Mouse (Mus musculus): Measurements from ENCODE around the gene Tmem223. TPM values are rescaled to one million over a fixed set of nuclear protein-coding genes. Genes with fewer than 3 reads are reported as not detected.

Gene Tmem223
- polyA plus RNA-seq, 1 experiment: 217 TPM

DNA sequence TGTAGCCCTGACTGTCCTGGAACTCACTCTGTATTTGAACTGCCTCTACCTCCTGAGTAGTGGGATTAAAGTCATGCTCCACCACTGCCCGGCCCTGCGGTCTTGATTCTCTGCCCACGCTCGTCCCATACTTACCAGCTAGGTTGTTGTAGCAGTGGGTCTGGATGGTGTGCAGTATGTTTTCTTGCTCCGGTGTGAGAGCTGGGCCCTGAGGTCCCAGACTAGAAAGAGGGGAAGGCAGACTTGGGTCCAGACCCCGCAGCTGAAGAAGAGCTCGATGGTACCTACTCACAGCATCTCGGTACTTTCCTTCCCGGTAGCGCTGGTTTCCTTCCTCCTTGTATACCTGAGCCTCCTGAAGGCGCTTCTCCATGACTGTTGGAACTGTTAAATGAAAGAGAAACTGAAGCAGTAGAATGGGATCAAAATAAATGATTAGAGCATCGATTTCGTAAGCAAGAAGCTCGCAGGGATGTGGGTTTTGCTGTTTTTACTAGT is 47.6 kb downstream of the Tmem223 start:
- 8% methylated on average over 14 of the region's 14 CpGs for WGBS
- DNase-seq: no peak
- H3K4me1 ChIP-seq (ENCODE audit: control insufficient read depth, insufficient read depth, low read length): peaks cover 9% of the 10 kb centered on the region
- H3K4me3 ChIP-seq (replicated peaks; ENCODE audit: extremely low read depth, low read depth, low read length): peak overlapping the region; percentile 80
- TF ChIP-seq POLR2A (IDR thresholded peaks at IDR 0.05; ENCODE audit: borderline replicate concordance, extremely low read depth, low read depth, low read length): no peak

GRCm38 (mm10) chr19:8818801-8819595 is 48.2 kb downstream of the Tmem223 start, which contains the start of gene Ttc9c:
Ttc9c (minus strand) TSS chr19:8819333.
- DNase-seq: peak; percentile 92
- peak within 1 kb of the TSS; percentile 97 for H3K4me3 ChIP-seq (replicated peaks; ENCODE audit: extremely low read depth, low read depth, low read length)
- whole genome bisulfite sequencing: under 1% methylated on average over 33 of the region's 33 CpGs
- TF ChIP-seq POLR2A (IDR thresholded peaks at IDR 0.05; ENCODE audit: borderline replicate concordance, extremely low read depth, low read depth, low read length) (peak; percentile 89; the same call in 1 of the 2 replicates), CTCF (IDR thresholded peaks at IDR 0.05; ENCODE audit: insufficient read depth, low read length) (no peak)
- peaks cover 9% of the 10 kb centered on the region for H3K4me1 ChIP-seq (ENCODE audit: control insufficient read depth, insufficient read depth, low read length)

DNA sequence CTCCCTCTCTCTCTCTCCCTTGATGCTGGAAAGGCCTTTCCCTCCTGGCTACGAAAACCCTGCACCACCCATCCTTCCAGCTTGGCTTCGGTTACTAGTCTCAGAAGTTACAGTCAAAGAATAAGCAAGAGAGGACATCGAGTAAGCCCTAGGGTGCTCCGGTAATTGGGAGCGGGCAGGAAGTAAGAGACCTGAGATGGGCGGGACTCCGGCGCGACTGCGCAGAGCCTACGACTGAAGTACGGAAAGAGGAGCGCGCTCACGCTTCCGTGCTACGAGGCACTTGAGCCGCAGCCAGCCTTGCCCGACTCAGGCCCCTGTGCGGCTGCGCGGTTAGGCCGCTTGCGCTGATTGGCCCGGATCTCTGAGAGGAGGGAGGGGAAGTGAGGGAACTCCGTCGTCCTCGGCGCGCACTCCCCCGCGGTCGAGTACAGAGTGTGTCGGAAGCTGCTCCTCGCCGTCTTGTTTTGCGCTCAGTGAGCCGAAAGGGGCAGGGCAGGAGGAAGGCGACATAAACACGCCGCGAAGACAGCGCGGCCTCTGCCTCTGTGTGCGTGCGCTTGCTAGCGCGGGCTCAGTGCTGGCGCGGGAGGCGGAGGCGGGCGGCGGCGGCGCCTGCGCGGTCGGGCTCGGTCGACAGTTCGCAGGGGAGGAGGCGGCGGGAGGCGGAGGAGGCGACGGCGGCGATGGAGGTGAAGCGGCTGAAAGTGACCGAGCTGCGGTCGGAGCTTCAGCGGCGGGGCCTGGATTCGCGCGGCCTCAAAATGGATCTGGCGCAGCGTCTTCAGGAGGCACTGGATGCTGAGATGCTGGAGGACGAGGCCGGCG is 49.0 kb downstream of the Tmem223 start, which contains the start of gene Hnrnpul2:
Hnrnpul2 (plus strand) TSS at position 415 of the 828 bp plus-strand sequence.
- Histone ChIP-seq H3K4me1 (ENCODE audit: control insufficient read depth, insufficient read depth, low read length) (peaks cover 9% of the 10 kb centered on the region), H3K4me3 (replicated peaks; ENCODE audit: extremely low read depth, low read depth, low read length) (peak within 1 kb of the TSS; percentile 97)
- under 1% methylated on average over 82 of the region's 83 CpGs for WGBS
- peak; percentile 97 for DNase-seq
- TF ChIP-seq CTCF (IDR thresholded peaks at IDR 0.05; ENCODE audit: insufficient read depth, low read length) (no peak), POLR2A (IDR thresholded peaks at IDR 0.05; ENCODE audit: borderline replicate concordance, extremely low read depth, low read depth, low read length) (peak; percentile 95; the same call in 1 of the 2 replicates)

GRCm38 (mm10) chr19:8820424-8820956 is 49.7 kb downstream of the Tmem223 start:
- TF ChIP-seq POLR2A (IDR thresholded peaks at IDR 0.05; ENCODE audit: borderline replicate concordance, extremely low read depth, low read depth, low read length): no peak
- no peak for TF ChIP-seq CTCF (IDR thresholded peaks at IDR 0.05; ENCODE audit: insufficient read depth, low read length)
- Histone ChIP-seq H3K4me1 (ENCODE audit: control insufficient read depth, insufficient read depth, low read length) (peaks cover 9% of the 10 kb centered on the region), H3K4me3 (replicated peaks; ENCODE audit: extremely low read depth, low read depth, low read length) (peak overlapping the region; percentile 97)
- under 1% methylated on average over 45 of the region's 48 CpGs for WGBS
- DNase-seq: no peak

- WGBS: 1% methylated on average over 7 of the region's 7 CpGs
- TF ChIP-seq CTCF (IDR thresholded peaks at IDR 0.05; ENCODE audit: insufficient read depth, low read length): no peak
- TF ChIP-seq POLR2A (IDR thresholded peaks at IDR 0.05; ENCODE audit: borderline replicate concordance, extremely low read depth, low read depth, low read length): no peak
- DNase-seq: no peak
Observed at GRCm38 (mm10) chr19:8821146-8821545, 50.4 kb downstream of the Tmem223 start.

More at GRCm38 (mm10) chr19:8821146-8821545, 50.4 kb downstream of the Tmem223 start:
- peaks cover 9% of the 10 kb centered on the region for H3K4me1 ChIP-seq (ENCODE audit: control insufficient read depth, insufficient read depth, low read length)
- peak overlapping the region; percentile 97 for H3K4me3 ChIP-seq (replicated peaks; ENCODE audit: extremely low read depth, low read depth, low read length)

Other genes with a start within 250 kb of the Tmem223 start
- 0.07 TPM in 1 of 2 replicates, not detected in the other for gene Slc22a8, start 179.7 kb upstream of the Tmem223 start, polyA plus RNA-seq (2012; rRNA removed)
- not detected in 2 replicates for gene Slc22a6, start 153.0 kb upstream of the Tmem223 start, polyA plus RNA-seq (2012; rRNA removed)
- 0.89 and 1.7 TPM in 2 replicates for gene Chrm1, start 107.2 kb upstream of the Tmem223 start, polyA plus RNA-seq (2012; rRNA removed)
- gene Slc3a2, start 47.6 kb upstream of the Tmem223 start, polyA plus RNA-seq (2012; rRNA removed): 263 and 265 TPM in 2 replicates
- gene Wdr74, start 35.2 kb upstream of the Tmem223 start, polyA plus RNA-seq (2012; rRNA removed): 19.5 and 21.3 TPM in 2 replicates
- gene 1700092M07Rik, start 30.3 kb upstream of the Tmem223 start, polyA plus RNA-seq (2012; rRNA removed): not detected in 2 replicates
- gene Stx5a, start 29.6 kb upstream of the Tmem223 start, polyA plus RNA-seq (2012; rRNA removed): 79.0 and 88.0 TPM in 2 replicates
- 61.4 and 85.3 TPM in 2 replicates for gene Nxf1, start 13.9 kb upstream of the Tmem223 start, polyA plus RNA-seq (2012; rRNA removed)
- gene Tmem179b, start 3.5 kb downstream of the Tmem223 start, polyA plus RNA-seq (2012; rRNA removed): 88.7 and 103 TPM in 2 replicates
- 8.6 and 9.0 TPM in 2 replicates for gene Taf6l, start 15.4 kb downstream of the Tmem223 start, polyA plus RNA-seq (2012; rRNA removed)
- 26.2 and 42.5 TPM in 2 replicates for gene Polr2g, start 27.6 kb downstream of the Tmem223 start, polyA plus RNA-seq (2012; rRNA removed)
- gene Zbtb3, start 31.6 kb downstream of the Tmem223 start, polyA plus RNA-seq (2012; rRNA removed): 1.9 and 2.3 TPM in 2 replicates
- 8.5 and 12.8 TPM in 2 replicates for gene Ttc9c, start 48.3 kb downstream of the Tmem223 start, polyA plus RNA-seq (2012; rRNA removed)
- 25.4 and 28.0 TPM in 2 replicates for gene Hnrnpul2, start 49.0 kb downstream of the Tmem223 start, polyA plus RNA-seq (2012; rRNA removed)
- not detected in 2 replicates for gene AC129217.1, start 58.8 kb downstream of the Tmem223 start, polyA plus RNA-seq (2012; rRNA removed)
- gene Bscl2, start 66.5 kb downstream of the Tmem223 start, polyA plus RNA-seq (2012; rRNA removed): 140 and 164 TPM in 2 replicates
- 0.11 and 0.19 TPM in 2 replicates for gene Gng3, start 68.2 kb downstream of the Tmem223 start, polyA plus RNA-seq (2012; rRNA removed)
- 2.1 and 3.4 TPM in 2 replicates for gene Lrrn4cl, start 79.8 kb downstream of the Tmem223 start, polyA plus RNA-seq (2012; rRNA removed)
- 84.2 and 101 TPM in 2 replicates for gene Ubxn1, start 100.5 kb downstream of the Tmem223 start, polyA plus RNA-seq (2012; rRNA removed)
- 26.2 and 37.6 TPM in 2 replicates for gene Uqcc3, start 109.9 kb downstream of the Tmem223 start, polyA plus RNA-seq (2012; rRNA removed)
- 0.58 and 1.7 TPM in 2 replicates for gene Lbhd1, start 112.7 kb downstream of the Tmem223 start, polyA plus RNA-seq (2012; rRNA removed)
- not detected in 2 replicates for gene Gm49403, start 112.9 kb downstream of the Tmem223 start, polyA plus RNA-seq (2012; rRNA removed)
- gene 1810009A15Rik, start 117.9 kb downstream of the Tmem223 start, polyA plus RNA-seq (2012; rRNA removed): 11.8 and 15.4 TPM in 2 replicates
- not detected in 2 replicates for gene Gm49416, start 117.9 kb downstream of the Tmem223 start, polyA plus RNA-seq (2012; rRNA removed)
- gene Ints5, start 122.0 kb downstream of the Tmem223 start, polyA plus RNA-seq (2012; rRNA removed): 18.5 and 22.2 TPM in 2 replicates
- 83.8 and 124 TPM in 2 replicates for gene Ganab, start 127.1 kb downstream of the Tmem223 start, polyA plus RNA-seq (2012; rRNA removed)
- gene B3gat3, start 149.4 kb downstream of the Tmem223 start, polyA plus RNA-seq (2012; rRNA removed): 92.3 and 107 TPM in 2 replicates
- 11.3 and 14.1 TPM in 2 replicates for gene Rom1, start 158.4 kb downstream of the Tmem223 start, polyA plus RNA-seq (2012; rRNA removed)
- gene Eml3, start 158.6 kb downstream of the Tmem223 start, polyA plus RNA-seq (2012; rRNA removed): 50.5 and 65.5 TPM in 2 replicates
- gene Mta2, start 170.9 kb downstream of the Tmem223 start, polyA plus RNA-seq (2012; rRNA removed): 20.0 and 26.9 TPM in 2 replicates
- gene Tut1, start 182.9 kb downstream of the Tmem223 start, polyA plus RNA-seq (2012; rRNA removed): 14.9 and 17.9 TPM in 2 replicates
- 121 and 206 TPM in 2 replicates for gene Eef1g, start 196.0 kb downstream of the Tmem223 start, polyA plus RNA-seq (2012; rRNA removed)
- gene Ahnak, start 218.3 kb downstream of the Tmem223 start, polyA plus RNA-seq (2012; rRNA removed): 56.3 and 84.7 TPM in 2 replicates